Mouse (Mus musculus) testis, postnatal 10 days (tissue): ENCODE measurements around the gene Rgs7.

Experiments
- DNase-seq: peaks from one replicate; pipeline ENCODE4 v3.0.0; 2021; ENCODE audit warnings: low spot score

Gene Rgs7

GRCm38 (mm10) chr1:175300895-175301294, 191.4 kb downstream of the Rgs7 start:
- DNase-seq: no peak

- DNase-seq: no peak
These were observed 191.9 kb downstream of the Rgs7 start for GRCm38 (mm10) chr1:175300404-175300803.

- no peak for DNase-seq
These were observed 192.5 kb downstream of the Rgs7 start for GRCm38 (mm10) chr1:175299603-175300397.

GRCm38 (mm10) chr1:175296906-175297305, 195.4 kb downstream of the Rgs7 start:
- DNase-seq: no peak

GRCm38 (mm10) chr1:175290072-175290471, 202.2 kb downstream of the Rgs7 start:
- no peak for DNase-seq

- no peak for DNase-seq
These were observed 230.0 kb downstream of the Rgs7 start for GRCm38 (mm10) chr1:175262341-175262740.

- no peak for DNase-seq
These were observed 232.9 kb downstream of the Rgs7 start for GRCm38 (mm10) chr1:175259374-175259773.

- DNase-seq: no peak
These were observed 237.1 kb downstream of the Rgs7 start for GRCm38 (mm10) chr1:175255224-175255623.

- DNase-seq: no peak
These were observed 237.6 kb downstream of the Rgs7 start for GRCm38 (mm10) chr1:175254724-175255123.

GRCm38 (mm10) chr1:175242135-175242534, 250.2 kb downstream of the Rgs7 start:
- DNase-seq: no peak

GRCm38 (mm10) chr1:175240137-175240536, 252.2 kb downstream of the Rgs7 start:
- DNase-seq: no peak

GRCm38 (mm10) chr1:175221593-175222500, 270.5 kb downstream of the Rgs7 start:
- DNase-seq: no peak

GRCm38 (mm10) chr1:175219563-175219962, 272.7 kb downstream of the Rgs7 start:
- no peak for DNase-seq

- DNase-seq: no peak
These were observed 285.3 kb downstream of the Rgs7 start for GRCm38 (mm10) chr1:175207004-175207403.

- no peak for DNase-seq
These were observed 286.7 kb downstream of the Rgs7 start for GRCm38 (mm10) chr1:175205633-175206032.

GRCm38 (mm10) chr1:175203544-175203943, 288.8 kb downstream of the Rgs7 start:
- DNase-seq: no peak

GRCm38 (mm10) chr1:175202902-175203301, 289.4 kb downstream of the Rgs7 start:
- no peak for DNase-seq

GRCm38 (mm10) chr1:175198881-175199280, 293.4 kb downstream of the Rgs7 start:
- no peak for DNase-seq

GRCm38 (mm10) chr1:175195806-175196205, 296.5 kb downstream of the Rgs7 start:
- DNase-seq: no peak

- DNase-seq: no peak
These were observed 304.1 kb downstream of the Rgs7 start for GRCm38 (mm10) chr1:175188186-175188585.

GRCm38 (mm10) chr1:175185211-175185610, 307.1 kb downstream of the Rgs7 start:
- DNase-seq: no peak

GRCm38 (mm10) chr1:175184736-175185135, 307.6 kb downstream of the Rgs7 start:
- no peak for DNase-seq

GRCm38 (mm10) chr1:175178733-175179132, 313.6 kb downstream of the Rgs7 start:
- no peak for DNase-seq
